Mouse (Mus musculus): ENCODE measurements around the gene Itpr3.

GRCm38 (mm10) chr17:27023342-27023741, 33.8 kb upstream of the Itpr3 start:
- no peak for TF ChIP-seq POLR2A (IDR thresholded peaks at IDR 0.05; ENCODE audit: insufficient read depth, low read length)
- no peak for TF ChIP-seq EP300 (IDR thresholded peaks at IDR 0.05; ENCODE audit: insufficient read depth, low read depth, low read length)

All from ES-Bruce4 (cell line).